Mouse (Mus musculus) cerebellum, postnatal 4 days (tissue): Measurements from ENCODE around the gene Casz1.

Experiments
- DNase-seq, 2 experiments: peaks; one replicate each; pipeline ENCODE4 v3.0.0; 2022; ENCODE audit warnings: low spot score in 2 of 2, mixed read lengths in 1 of 2

Casz1 gene

GRCm38 (mm10) chr4:148803031-148803430, 1.2 kb upstream of the Casz1 start:
- DNase-seq = no peak

- DNase-seq = no peak
These were observed 593 bp upstream of the Casz1 start for GRCm38 (mm10) chr4:148803636-148804035.

GRCm38 (mm10) chr4:148804780-148805160, 541 bp downstream of the Casz1 start:
- no peak for DNase-seq

- DNase-seq = no peak
These were observed 1.1 kb downstream of the Casz1 start for GRCm38 (mm10) chr4:148805161-148805810.

GRCm38 (mm10) chr4:148805811-148806747, 1.9 kb downstream of the Casz1 start:
- DNase-seq = no peak

GRCm38 (mm10) chr4:148806836-148807235, 2.6 kb downstream of the Casz1 start:
- DNase-seq = no peak

GRCm38 (mm10) chr4:148807397-148807796, 3.2 kb downstream of the Casz1 start:
- DNase-seq = no peak

- no peak for DNase-seq
These were observed 4.6 kb downstream of the Casz1 start for GRCm38 (mm10) chr4:148808839-148809238.

- DNase-seq = no peak
These were observed 6.5 kb downstream of the Casz1 start for GRCm38 (mm10) chr4:148810706-148811105.

GRCm38 (mm10) chr4:148811940-148812339, 7.7 kb downstream of the Casz1 start:
- peak; percentile 45 to 81 for DNase-seq

- DNase-seq = peak in 1 of 2 experiments; percentile 75
These were observed 9.0 kb downstream of the Casz1 start for GRCm38 (mm10) chr4:148813247-148813646.

- no peak for DNase-seq
These were observed 12.3 kb downstream of the Casz1 start for GRCm38 (mm10) chr4:148816556-148816955.

GRCm38 (mm10) chr4:148818161-148818560, 13.9 kb downstream of the Casz1 start:
- no peak for DNase-seq

- DNase-seq = no peak
These were observed 15.9 kb downstream of the Casz1 start for GRCm38 (mm10) chr4:148820171-148820570.

GRCm38 (mm10) chr4:148823281-148823680, 19.1 kb downstream of the Casz1 start:
- no peak for DNase-seq

GRCm38 (mm10) chr4:148830350-148830749, 26.1 kb downstream of the Casz1 start:
- no peak for DNase-seq

GRCm38 (mm10) chr4:148833245-148833990, 29.2 kb downstream of the Casz1 start:
- no peak for DNase-seq

GRCm38 (mm10) chr4:148836391-148836790, 32.2 kb downstream of the Casz1 start:
- no peak for DNase-seq

- DNase-seq = no peak
These were observed 32.8 kb downstream of the Casz1 start for GRCm38 (mm10) chr4:148837046-148837445.

GRCm38 (mm10) chr4:148837644-148838043, 33.4 kb downstream of the Casz1 start:
- no peak for DNase-seq

- no peak for DNase-seq
These were observed 38.1 kb downstream of the Casz1 start for GRCm38 (mm10) chr4:148842302-148842701.

- no peak for DNase-seq
These were observed 40.7 kb downstream of the Casz1 start for GRCm38 (mm10) chr4:148844921-148845320.
